8 mouse cellular contexts compared by ENCODE assay signal in genomic region chr7:81789095-81789757, GRCm38 (mm10). TPM values are rescaled to one million over a fixed set of nuclear protein-coding genes. Genes with fewer than 3 reads are reported as not detected.
DNase-seq lines count a peak whose midpoint lies in the region; ATAC-seq lines count a peak whose summit lies in the region.

TSS of gene 3110040N11Rik (minus strand) at chr7:81789478.

- H3K9me3 ChIP-seq in hindbrain, embryonic 12.5 days (replicated peaks) = no peaks in the 10 kb centered on the region

- peak within 1 kb of the TSS; percentile 99 for H3K27ac ChIP-seq in hindbrain, embryonic 12.5 days

- no peaks in the 10 kb centered on the region for H3K27me3 ChIP-seq in hindbrain, embryonic 12.5 days

- under 1% methylated on average over 38 of the region's 38 CpGs for WGBS in hindbrain, embryonic 12.5 days

- H3K9ac ChIP-seq in hindbrain, embryonic 12.5 days = peak within 1 kb of the TSS; percentile 85

- peak within 1 kb of the TSS; percentile 61 for H3K4me3 ChIP-seq in hindbrain, embryonic 12.5 days

- peaks cover 18% of the 10 kb centered on the region for H3K36me3 ChIP-seq in hindbrain, embryonic 12.5 days

- peak within 1 kb of the TSS; percentile 76 for H3K4me2 ChIP-seq in hindbrain, embryonic 12.5 days (replicated peaks)

- peak; percentile 96 for DNase-seq in NIH3T3 (ENCODE audit: low read depth)
- DNase-seq in cerebellum, postnatal 10 days = peak; percentile 91 to 94
- DNase-seq in frontal cortex, postnatal 10 days (ENCODE audit: low spot score in 2 of 2) = peak; percentile 71 to 79
- peak; percentile 83 to 87 for DNase-seq in layer of hippocampus, postnatal 14 days (ENCODE audit: low spot score in 2 of 2)
- peak; percentile 84 for DNase-seq in lung, postnatal 14 days
- peak; percentile 83 for DNase-seq in retina, adult 2 months (ENCODE audit: low read depth, low spot score)
- peak; percentile 82 to 85 for DNase-seq in thymus, postnatal 36 days

- peaks cover 10% of the 10 kb centered on the region for H3K4me1 ChIP-seq in hindbrain, embryonic 12.5 days

- ATAC-seq in hindbrain, embryonic 12.5 days (ENCODE audit: low FRiP score) = peak; percentile 96

RNA-seq across cellular contexts. Expression of gene 3110040N11Rik, which starts in this region (rescaled TPM):
- 43.2 and 44.6 TPM in 2 replicates for polyA plus RNA-seq in hindbrain, embryonic 12.5 days (2016; fragmentation: Nextera tagmentation; extraction: Ambion mirVana)
- 10 to 100 TPM; 27.5 to 29.4 TPM for total RNA-seq in layer of hippocampus, postnatal 14 days (2021)

Comparison
In these comparisons a context has a peak if more than half of its experiments do, and no peak if none do; other contexts are left out.
1. Peak in every context shown above with its lines: DNase-seq, ATAC-seq, H3K4me3 ChIP-seq and H3K27ac ChIP-seq.